Mouse (Mus musculus): Measurements from ENCODE around the gene Gm28048. TPM values are rescaled to one million over a fixed set of nuclear protein-coding genes. Genes with fewer than 3 reads are reported as not detected.
A peak's percentile ranks its signal among the peaks of the same experiment; 100 is the strongest.

Gene Gm28048
- total and polyA plus RNA-seq, 3 experiments, result 2.1 to 7.0 (median 5.2) TPM

GRCm38 (mm10) chr11:23008181-23008823 lies 26.4 kb upstream of the Gm28048 start:
- no peaks in the 10 kb centered on the region; the same call in 1 of the 2 replicates for H3K36me3 ChIP-seq (ENCODE audit: control insufficient read depth, insufficient read depth, low read length)
- under 1% methylated on average over 40 of the region's 40 CpGs for WGBS
- peak; percentile 87 to 89 for DNase-seq
- H3K79me2 ChIP-seq (replicated peaks; ENCODE audit: control insufficient read depth, insufficient read depth, low read length), result no peaks in the 10 kb centered on the region
- H3K4me1 ChIP-seq (ENCODE audit: control insufficient read depth, insufficient read depth, low read length), result peaks cover 2% of the 10 kb centered on the region
- H3K27me3 ChIP-seq (ENCODE audit: control insufficient read depth, insufficient read depth, low read length), result no peaks in the 10 kb centered on the region
- H3K4me3 ChIP-seq, result peak overlapping the region; percentile 85
- peak overlapping the region; percentile 92 for H3K27ac ChIP-seq
- intact Hi-C loops (cut with DNase I), result loop anchor here (5.0 kb wide), 4 partner anchors 59 to 264 kb away; partner anchors contain the start of gene Xpo1
- H3K9ac ChIP-seq (ENCODE audit: low read depth, low read length), result peak overlapping the region; percentile 78
- TF ChIP-seq CTCF (IDR thresholded peaks at IDR 0.05), result peak; percentile 45
- TF ChIP-seq EP300 (IDR thresholded peaks at IDR 0.05; ENCODE audit: insufficient read depth, low read depth, low read length), result no peak
- TF ChIP-seq POLR2A (IDR thresholded peaks at IDR 0.05; ENCODE audit: insufficient read depth, low read depth, low read length), result peak; percentile 71

DNA sequence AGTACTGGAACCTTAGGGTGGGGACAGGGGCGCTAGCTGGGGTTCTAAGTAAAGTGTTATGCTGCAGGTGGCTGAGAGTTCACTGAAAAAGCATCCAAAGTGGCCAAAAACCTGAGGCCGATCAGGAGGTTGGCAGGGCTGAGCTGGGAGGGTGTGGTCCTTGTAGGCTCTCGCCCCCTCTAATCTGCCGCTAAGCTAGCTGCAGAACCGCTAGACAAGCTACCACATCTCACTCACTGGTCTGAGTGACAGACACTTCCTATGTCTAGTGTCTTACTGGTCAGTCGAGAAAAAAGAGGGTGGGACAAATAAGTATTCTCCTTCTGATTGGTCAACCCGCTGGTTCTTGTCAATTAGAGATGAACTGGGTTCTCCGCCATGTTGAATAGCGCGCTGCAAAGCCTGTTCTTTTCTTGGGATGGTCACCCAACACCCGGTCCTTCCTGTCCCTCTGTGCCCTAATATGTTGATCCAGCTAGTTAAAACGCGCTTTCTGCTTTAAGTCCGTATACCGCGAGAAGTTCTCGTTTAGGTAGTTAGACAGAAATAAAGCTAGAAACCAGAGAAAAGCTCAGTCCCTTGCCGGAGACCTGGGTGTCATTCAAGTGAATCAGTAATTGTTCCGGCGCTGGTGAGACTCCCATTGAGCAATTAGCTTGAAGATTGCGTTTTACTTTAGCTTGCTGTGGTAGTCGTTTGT lies 25.7 kb upstream of the Gm28048 start, which contains the start of gene Fam161a:
Fam161a (plus strand) TSS at position 51 of the 700 bp plus-strand sequence.
- Histone ChIP-seq H3K4me3 (peak within 1 kb of the TSS; percentile 85), H3K27ac (peak within 1 kb of the TSS; percentile 92), H3K9ac (ENCODE audit: low read depth, low read length) (peak within 1 kb of the TSS; percentile 78), H3K4me1 (ENCODE audit: control insufficient read depth, insufficient read depth, low read length) (peaks cover 2% of the 10 kb centered on the region), H3K79me2 (replicated peaks; ENCODE audit: control insufficient read depth, insufficient read depth, low read length) (no peaks in the 10 kb centered on the region), H3K36me3 (ENCODE audit: control insufficient read depth, insufficient read depth, low read length) (no peaks in the 10 kb centered on the region; the same call in 1 of the 2 replicates), H3K27me3 (ENCODE audit: control insufficient read depth, insufficient read depth, low read length) (no peaks in the 10 kb centered on the region)
- DNase-seq, result peak; percentile 74 to 81
- intact Hi-C loops (cut with DNase I), result loop anchor here (2.0 to 5.0 kb wide), 5 partner anchors 17 to 265 kb away; partner anchors contain the start of genes Cct4 and Xpo1
- no peak for TF ChIP-seq CTCF (IDR thresholded peaks at IDR 0.05)
- TF ChIP-seq POLR2A (IDR thresholded peaks at IDR 0.05; ENCODE audit: insufficient read depth, low read depth, low read length), result peak; percentile 75
- under 1% methylated on average over 22 of the region's 22 CpGs for WGBS

DNA sequence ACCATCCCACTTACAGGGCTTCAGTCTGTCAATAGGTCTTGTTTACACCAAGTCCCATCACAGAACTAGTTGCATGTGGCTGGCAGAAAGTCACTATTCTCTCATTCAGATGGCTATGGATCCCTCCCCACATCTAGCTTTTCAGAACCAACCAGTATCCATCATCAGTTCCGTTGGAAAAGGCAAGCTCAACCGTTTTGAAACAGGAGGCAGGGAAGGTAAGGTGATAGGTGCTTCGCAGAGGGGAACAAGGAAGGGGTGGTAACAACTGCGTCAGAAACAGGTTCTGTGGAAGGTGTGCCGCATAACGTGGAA lies 25.2 kb upstream of the Gm28048 start:
- H3K36me3 ChIP-seq (ENCODE audit: control insufficient read depth, insufficient read depth, low read length), result no peaks in the 10 kb centered on the region; the same call in 1 of the 2 replicates
- no peak for DNase-seq
- intact Hi-C loops (cut with DNase I), result loop anchor here (2.0 to 5.0 kb wide), 5 partner anchors 16 to 265 kb away; partner anchors contain the start of genes Cct4 and Xpo1

DNA sequence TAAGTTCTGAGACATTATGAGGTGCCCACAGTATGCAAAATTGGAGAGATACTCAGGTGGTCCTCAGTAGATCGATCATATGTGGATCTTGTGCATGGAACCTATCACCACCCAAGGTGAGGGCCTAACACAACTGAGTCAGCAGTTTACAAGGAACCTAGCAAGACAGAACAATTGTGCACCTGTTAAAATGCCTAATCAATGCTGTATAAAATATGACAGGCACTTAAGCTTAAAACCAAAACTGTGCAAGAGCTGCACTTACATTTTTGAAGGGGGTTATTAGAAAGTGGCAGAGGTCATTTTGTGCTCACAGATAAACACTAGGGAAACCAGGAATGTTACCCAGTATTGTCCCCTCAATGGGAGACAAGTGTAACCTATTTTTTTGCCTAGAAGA lies 23.4 kb upstream of the Gm28048 start:
- 90% methylated on average over 1 of the region's 1 CpGs for WGBS
- intact Hi-C loops (cut with DNase I), result loop anchor here (5.0 kb wide), 4 partner anchors 62 to 267 kb away; partner anchors contain the start of gene Xpo1

More for the DNA sequence above, 25.2 kb upstream of the Gm28048 start:
- 5% methylated on average over 6 of the region's 6 CpGs for WGBS
- peaks cover 2% of the 10 kb centered on the region for H3K4me1 ChIP-seq (ENCODE audit: control insufficient read depth, insufficient read depth, low read length)
- H3K9ac ChIP-seq (ENCODE audit: low read depth, low read length), result peak overlapping the region; percentile 43
- TF ChIP-seq EP300 (IDR thresholded peaks at IDR 0.05; ENCODE audit: insufficient read depth, low read depth, low read length), result no peak
- no peak for TF ChIP-seq CTCF (IDR thresholded peaks at IDR 0.05)
- TF ChIP-seq POLR2A (IDR thresholded peaks at IDR 0.05; ENCODE audit: insufficient read depth, low read depth, low read length), result no peak
- H3K27me3 ChIP-seq (ENCODE audit: control insufficient read depth, insufficient read depth, low read length), result no peaks in the 10 kb centered on the region
- H3K27ac ChIP-seq, result peak overlapping the region; percentile 92
- peak overlapping the region; percentile 85 for H3K4me3 ChIP-seq
- no peaks in the 10 kb centered on the region for H3K79me2 ChIP-seq (replicated peaks; ENCODE audit: control insufficient read depth, insufficient read depth, low read length)

DNA sequence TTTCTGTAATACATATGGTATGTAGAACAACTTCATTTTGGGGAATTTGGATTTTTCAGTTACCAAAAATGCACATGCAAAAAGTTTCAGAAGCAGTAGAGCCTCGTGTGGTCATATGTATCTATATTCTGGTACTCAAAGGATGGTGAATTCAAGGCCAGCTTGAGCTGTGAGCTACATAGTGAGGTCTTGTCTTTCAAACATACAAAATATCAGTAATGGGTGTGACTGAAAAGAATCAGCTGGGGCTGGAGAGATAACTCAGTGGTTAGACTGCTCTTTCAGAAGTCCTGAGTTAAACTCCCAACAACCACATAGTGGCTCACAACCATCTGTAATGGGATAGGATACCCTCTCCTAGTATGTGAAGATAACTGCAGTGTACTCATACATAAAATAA lies 16.4 kb upstream of the Gm28048 start:
- Histone ChIP-seq H3K27ac (no peak overlapping the region), H3K79me2 (replicated peaks; ENCODE audit: control insufficient read depth, insufficient read depth, low read length) (no peaks in the 10 kb centered on the region), H3K9ac (ENCODE audit: low read depth, low read length) (no peak overlapping the region), H3K27me3 (ENCODE audit: control insufficient read depth, insufficient read depth, low read length) (no peaks in the 10 kb centered on the region), H3K4me3 (no peak overlapping the region), H3K4me1 (ENCODE audit: control insufficient read depth, insufficient read depth, low read length) (no peaks in the 10 kb centered on the region), H3K36me3 (ENCODE audit: control insufficient read depth, insufficient read depth, low read length) (peaks cover 12% of the 10 kb centered on the region)
- no peak for DNase-seq
- 65% methylated on average over 1 of the region's 1 CpGs for whole genome bisulfite sequencing
- intact Hi-C loops (cut with DNase I), result loop anchor here (10.0 kb wide), 1 partner anchor 896 kb away; the partner anchor contains the start of gene Papolg
- TF ChIP-seq CTCF (IDR thresholded peaks at IDR 0.05) (no peak), POLR2A (IDR thresholded peaks at IDR 0.05; ENCODE audit: insufficient read depth, low read depth, low read length) (no peak), EP300 (IDR thresholded peaks at IDR 0.05; ENCODE audit: insufficient read depth, low read depth, low read length) (no peak)

More for the DNA sequence above, 23.4 kb upstream of the Gm28048 start:
- no peak overlapping the region for H3K4me3 ChIP-seq
- H3K36me3 ChIP-seq (ENCODE audit: control insufficient read depth, insufficient read depth, low read length), result peaks cover under 1% of the 10 kb centered on the region; the same call in 1 of the 2 replicates
- H3K27ac ChIP-seq, result no peak overlapping the region
- no peak overlapping the region for H3K9ac ChIP-seq (ENCODE audit: low read depth, low read length)
- H3K4me1 ChIP-seq (ENCODE audit: control insufficient read depth, insufficient read depth, low read length), result peaks cover 2% of the 10 kb centered on the region
- no peaks in the 10 kb centered on the region for H3K79me2 ChIP-seq (replicated peaks; ENCODE audit: control insufficient read depth, insufficient read depth, low read length)
- no peaks in the 10 kb centered on the region for H3K27me3 ChIP-seq (ENCODE audit: control insufficient read depth, insufficient read depth, low read length)
- no peak for TF ChIP-seq POLR2A (IDR thresholded peaks at IDR 0.05; ENCODE audit: insufficient read depth, low read depth, low read length)
- no peak for TF ChIP-seq CTCF (IDR thresholded peaks at IDR 0.05)
- TF ChIP-seq EP300 (IDR thresholded peaks at IDR 0.05; ENCODE audit: insufficient read depth, low read depth, low read length), result no peak
- no peak for DNase-seq
